ENCODE assay signal across 12 mouse cellular contexts in genomic region chr4:123617727-123618389, GRCm38 (mm10).
DNase-seq lines count a peak whose midpoint lies in the region; ATAC-seq and TF ChIP-seq lines count a peak whose summit lies in the region.
"Had no signal": no experiment of that assay in that cellular context is flagged by ENCODE, and none has a peak within 500 bp of the region (broad histone marks: within the 10 kb centered on the region; RNA-seq: fewer than 3 reads in every experiment).

No protein-coding gene starts in this region.

- H3K4me3 ChIP-seq in forebrain, embryonic 15.5 days, result no peak overlapping the region
- no peak overlapping the region for H3K4me3 ChIP-seq in forebrain, embryonic 16.5 days (replicated peaks; ENCODE audit: low read length)
- H3K4me3 ChIP-seq in kidney, embryonic 15.5 days (replicated peaks), result no peak overlapping the region
- no peak overlapping the region for H3K4me3 ChIP-seq in ES-Bruce4 (ENCODE audit: low read depth, low read length)
- H3K4me3 ChIP-seq in hindbrain, postnatal 0 days (ENCODE audit: low read length), result no peak overlapping the region

- no peak for ATAC-seq in forebrain, embryonic 15.5 days (replicated peaks)
- ATAC-seq in forebrain, embryonic 16.5 days, result no peak
- ATAC-seq in kidney, embryonic 15.5 days (replicated peaks; ENCODE audit: low FRiP score), result no peak
- ATAC-seq in hindbrain, postnatal 0 days, result no peak
- ATAC-seq: intestine, postnatal 0 days had no signal

- H3K36me3 ChIP-seq in forebrain, embryonic 15.5 days, result no peaks in the 10 kb centered on the region
- no peaks in the 10 kb centered on the region for H3K36me3 ChIP-seq in forebrain, embryonic 16.5 days (ENCODE audit: control insufficient read depth, insufficient read depth)
- H3K36me3 ChIP-seq in kidney, embryonic 15.5 days, result no peaks in the 10 kb centered on the region
- H3K36me3 ChIP-seq in ES-Bruce4 (ENCODE audit: control insufficient read depth, insufficient read depth, low read length, poor library complexity, severe bottlenecking), result no peaks in the 10 kb centered on the region; the same call in 1 of the 2 replicates
- no peaks in the 10 kb centered on the region for H3K36me3 ChIP-seq in hindbrain, postnatal 0 days (ENCODE audit: insufficient read depth, low read length)

- peaks cover 6% of the 10 kb centered on the region for H3K4me1 ChIP-seq in forebrain, embryonic 15.5 days
- peaks cover 12% of the 10 kb centered on the region; the same call in 1 of the 2 replicates for H3K4me1 ChIP-seq in forebrain, embryonic 16.5 days (replicated peaks; ENCODE audit: control insufficient read depth, insufficient read depth, low read length)
- peaks cover 24% of the 10 kb centered on the region for H3K4me1 ChIP-seq in kidney, embryonic 15.5 days
- H3K4me1 ChIP-seq in ES-Bruce4 (ENCODE audit: control insufficient read depth, insufficient read depth, low read length), result peaks cover 7% of the 10 kb centered on the region
- peaks cover 13% of the 10 kb centered on the region for H3K4me1 ChIP-seq in hindbrain, postnatal 0 days (ENCODE audit: insufficient read depth, low read length)

- H3K4me2 ChIP-seq in forebrain, embryonic 15.5 days (replicated peaks), result no peak overlapping the region
- H3K4me2 ChIP-seq in forebrain, embryonic 16.5 days (ENCODE audit: low read length), result no peak overlapping the region
- H3K4me2 ChIP-seq in kidney, embryonic 15.5 days, result no peak overlapping the region
- no peak overlapping the region for H3K4me2 ChIP-seq in hindbrain, postnatal 0 days (ENCODE audit: low read depth, low read length)

- no peak overlapping the region for H3K9ac ChIP-seq in forebrain, embryonic 15.5 days (replicated peaks)
- no peak overlapping the region for H3K9ac ChIP-seq in forebrain, embryonic 16.5 days (replicated peaks; ENCODE audit: low read depth, low read length)
- no peak overlapping the region for H3K9ac ChIP-seq in kidney, embryonic 15.5 days
- H3K9ac ChIP-seq in ES-Bruce4 (ENCODE audit: low read depth, poor library complexity, severe bottlenecking), result no peak overlapping the region; the same call in 1 of the 2 replicates
- H3K9ac ChIP-seq in hindbrain, postnatal 0 days (replicated peaks; ENCODE audit: low read length), result no peak overlapping the region

- no peaks in the 10 kb centered on the region for H3K9me3 ChIP-seq in forebrain, embryonic 15.5 days
- no peaks in the 10 kb centered on the region for H3K9me3 ChIP-seq in forebrain, embryonic 16.5 days (ENCODE audit: control insufficient read depth, low read length)
- no peaks in the 10 kb centered on the region for H3K9me3 ChIP-seq in kidney, embryonic 15.5 days (replicated peaks)
- no peaks in the 10 kb centered on the region; the same call in none of the 2 replicates for H3K9me3 ChIP-seq in ES-Bruce4 (replicated peaks; ENCODE audit: control insufficient read depth, insufficient read depth, low read length, poor library complexity, severe bottlenecking)
- H3K9me3 ChIP-seq in hindbrain, postnatal 0 days (ENCODE audit: low read length), result no peaks in the 10 kb centered on the region

- H3K27me3 ChIP-seq in forebrain, embryonic 15.5 days, result no peaks in the 10 kb centered on the region
- no peaks in the 10 kb centered on the region for H3K27me3 ChIP-seq in forebrain, embryonic 16.5 days (replicated peaks; ENCODE audit: control insufficient read depth, insufficient read depth, low read length)
- H3K27me3 ChIP-seq in kidney, embryonic 15.5 days, result no peaks in the 10 kb centered on the region
- H3K27me3 ChIP-seq in ES-Bruce4 (ENCODE audit: control insufficient read depth, insufficient read depth, low read length, poor library complexity, severe bottlenecking), result no peaks in the 10 kb centered on the region
- H3K27me3 ChIP-seq in hindbrain, postnatal 0 days (ENCODE audit: insufficient read depth, low read length), result no peaks in the 10 kb centered on the region

- no peak for DNase-seq in kidney, adult 18-20 months
- no peak for DNase-seq in hindbrain, postnatal 0 days (ENCODE audit: low spot score)
- no peak for DNase-seq in cerebellum, adult 8-10 months
- DNase-seq in spleen, postnatal 14 days (ENCODE audit: low spot score in 2 of 2), result no peak
- DNase-seq: adrenal gland, adult 2 months; cerebellum, adult 11-12 months; thymus, postnatal 4 days had no signal

- TF ChIP-seq POLR2A in ES-Bruce4 (IDR thresholded peaks at IDR 0.05; ENCODE audit: insufficient read depth, low read length), result no peak

- WGBS in forebrain, embryonic 15.5 days, result 66% methylated on average over 5 of the region's 5 CpGs
- WGBS in forebrain, embryonic 16.5 days, result 64% methylated on average over 5 of the region's 5 CpGs
- WGBS in kidney, embryonic 15.5 days, result 45% methylated on average over 5 of the region's 5 CpGs
- WGBS in hindbrain, postnatal 0 days, result 67% methylated on average over 5 of the region's 5 CpGs

- no peak for TF ChIP-seq CTCF in ES-Bruce4 (IDR thresholded peaks at IDR 0.05; ENCODE audit: low read depth, low read length)
- TF ChIP-seq CTCF in hindbrain, postnatal 0 days (IDR thresholded peaks at IDR 0.05; ENCODE audit: low read depth), result no peak

- peak overlapping the region; percentile 16; the same call in 1 of the 2 replicates for H3K27ac ChIP-seq in forebrain, embryonic 15.5 days (replicated peaks)
- H3K27ac ChIP-seq in forebrain, embryonic 16.5 days (ENCODE audit: low read length), result no peak overlapping the region; the same call in 1 of the 2 replicates
- peak overlapping the region; percentile 34; the same call in 1 of the 2 replicates for H3K27ac ChIP-seq in kidney, embryonic 15.5 days
- peak overlapping the region; percentile 93 for H3K27ac ChIP-seq in ES-Bruce4 (ENCODE audit: insufficient read depth, low read length)
- H3K27ac ChIP-seq in hindbrain, postnatal 0 days, result 0 out of 2 replicates have a peak overlapping the region, but pooled peaks have one; percentile 41

- no peak for TF ChIP-seq EP300 in ES-Bruce4 (IDR thresholded peaks at IDR 0.05; ENCODE audit: insufficient read depth, low read depth, low read length)
